Mouse (Mus musculus) CH12.LX (cell line): ENCODE data around the gene Prkch. TPM values are rescaled to one million over a fixed set of nuclear protein-coding genes. Genes with fewer than 3 reads are reported as not detected.

Experiments used
- DNase-seq: peaks from one replicate; pipeline ENCODE4 v3.0.0-alpha.2; 2013; ENCODE audit errors: extremely low read depth
- H3K27ac ChIP-seq: 2 replicates; pipeline ENCODE4 v1.5.1; 2012; ENCODE audit warnings: low read depth, mild to moderate bottlenecking, control low read depth, moderate library complexity; ENCODE audit not compliant: insufficient read depth
- H3K27me3 ChIP-seq: replicated peaks from 2 replicates; pipeline ENCODE3; 2012; ENCODE audit warnings: inconsistent platforms
- H3K36me3 ChIP-seq, 2 experiments: replicated peaks in 1 of 2; 2 replicates each; pipeline versions ENCODE3 to v1.6.1; 2012; ENCODE audit warnings: inconsistent platforms in 1 of 2, low read length in 1 of 2, mild to moderate bottlenecking in 1 of 2, mixed read lengths in 1 of 2, moderate library complexity in 1 of 2; ENCODE audit not compliant: control insufficient read depth in 1 of 2, insufficient read depth in 1 of 2
- H3K4me1 ChIP-seq, 2 experiments: 2 replicates each; pipeline ENCODE4 v1.6.1; 2012; ENCODE audit warnings: inconsistent platforms in 1 of 2, moderate library complexity in 1 of 2; ENCODE audit not compliant: insufficient read depth in 2 of 2, control insufficient read depth in 1 of 2
- H3K4me2 ChIP-seq: 2 replicates; pipeline ENCODE4 v1.6.1; 2012; ENCODE audit warnings: low read depth, mild to moderate bottlenecking, control low read depth; ENCODE audit not compliant: poor library complexity, insufficient read depth, severe bottlenecking
- H3K4me3 ChIP-seq, 3 experiments: fragments of 150-350 bp in 1 of 3; sonication (generic) in 1 of 3; replicated peaks in 1 of 3; 2 replicates each; pipeline versions ENCODE3 to v1.5.1; 2011 to 2012; ENCODE audit warnings: low read depth in 2 of 3, low read length in 2 of 3, mild to moderate bottlenecking in 2 of 3, moderate library complexity in 2 of 3, control low read depth in 1 of 3, improper control_type of control experiment in 1 of 3, inconsistent platforms in 1 of 3, mixed read lengths in 1 of 3; ENCODE audit not compliant: poor library complexity in 1 of 3
- H3K79me2 ChIP-seq: replicated peaks from 2 replicates; pipeline ENCODE4 v1.6.1; 2012; ENCODE audit warnings: mild to moderate bottlenecking, moderate library complexity; ENCODE audit not compliant: control insufficient read depth, poor library complexity, insufficient read depth, severe bottlenecking; ENCODE audit errors: extremely low read depth
- H3K9ac ChIP-seq: 2 replicates; pipeline ENCODE4 v1.6.1; 2012; ENCODE audit warnings: low read depth, mild to moderate bottlenecking, control low read depth, moderate library complexity; ENCODE audit not compliant: insufficient read depth
- H3K9me3 ChIP-seq: replicated peaks from 2 replicates; pipeline ENCODE3; 2012; ENCODE audit warnings: low read length, inconsistent platforms, mixed read lengths
- CHD1 ChIP-seq: IDR thresholded peaks from 2 replicates; pipeline ENCODE4 v1.6.1; 2012; ENCODE audit warnings: low read depth, low read length, improper control_type of control experiment, inconsistent platforms
- ELF1 ChIP-seq: IDR thresholded peaks from 2 replicates; pipeline ENCODE4 v1.6.1; 2014; ENCODE audit warnings: low read depth, mild to moderate bottlenecking, inconsistent platforms, low read length, improper control_type of control experiment
- EP300 ChIP-seq: IDR thresholded peaks from 2 replicates; pipeline ENCODE4 v1.6.1; 2011; ENCODE audit warnings: low read length, improper control_type of control experiment
- ETS1 ChIP-seq: conservative IDR thresholded peaks from 2 replicates; pipeline ENCODE4 v1.6.1; 2012; ENCODE audit warnings: low read depth, mild to moderate bottlenecking, inconsistent platforms, low read length, improper control_type of control experiment, moderate library complexity
- GABPA ChIP-seq: IDR thresholded peaks from 2 replicates; pipeline ENCODE4 v1.6.1; 2012; ENCODE audit warnings: low read depth, low read length, improper control_type of control experiment, inconsistent platforms; ENCODE audit not compliant: insufficient replicate concordance
- HCFC1 ChIP-seq: IDR thresholded peaks from 2 replicates; pipeline ENCODE4 v1.6.1; 2012; ENCODE audit warnings: low read depth, mild to moderate bottlenecking, inconsistent platforms, low read length, improper control_type of control experiment
- IRF4 ChIP-seq: IDR thresholded peaks from 2 replicates; pipeline ENCODE4 v1.6.1; 2014; ENCODE audit warnings: low read depth, mild to moderate bottlenecking, inconsistent platforms, low read length, improper control_type of control experiment
- JUND ChIP-seq: conservative IDR thresholded peaks from 2 replicates; pipeline ENCODE4 v1.6.1; 2011; ENCODE audit warnings: low read depth, low read length, improper control_type of control experiment
- MAFK ChIP-seq: IDR thresholded peaks from 2 replicates; pipeline ENCODE4 v1.6.1; 2011; ENCODE audit warnings: low read length, improper control_type of control experiment; ENCODE audit not compliant: insufficient replicate concordance
- MAX ChIP-seq: IDR thresholded peaks from 2 replicates; pipeline ENCODE4 v1.6.1; 2011; ENCODE audit warnings: low read length, improper control_type of control experiment
- MAZ ChIP-seq: IDR thresholded peaks from 2 replicates; pipeline ENCODE4 v1.6.1; 2012; ENCODE audit warnings: low read depth, mild to moderate bottlenecking, inconsistent platforms, low read length, improper control_type of control experiment, moderate library complexity
- MXI1 ChIP-seq: IDR thresholded peaks from 2 replicates; pipeline ENCODE4 v1.6.1; 2011; ENCODE audit warnings: mild to moderate bottlenecking, low read depth, low read length, improper control_type of control experiment
- MYC ChIP-seq: IDR thresholded peaks from 2 replicates; pipeline ENCODE4 v1.6.1; 2011; ENCODE audit warnings: low read depth, mild to moderate bottlenecking, improper control_type of control experiment, low read length
- NELFE ChIP-seq: IDR thresholded peaks from 2 replicates; pipeline ENCODE4 v1.6.1; 2011; ENCODE audit warnings: low read depth, low read length, improper control_type of control experiment
- POLR2A ChIP-seq: IDR thresholded peaks from 2 replicates; pipeline ENCODE4 v1.6.1; 2011; ENCODE audit warnings: low read depth, mild to moderate bottlenecking, improper control_type of control experiment, low read length
- RCOR1 ChIP-seq: conservative IDR thresholded peaks from 2 replicates; pipeline ENCODE4 v1.6.1; 2012; ENCODE audit warnings: low read depth, mild to moderate bottlenecking, inconsistent platforms, low read length, improper control_type of control experiment
- TBP ChIP-seq: conservative IDR thresholded peaks from 2 replicates; pipeline ENCODE4 v1.6.1; 2011; ENCODE audit warnings: low read depth, low read length, improper control_type of control experiment
- TCF12 ChIP-seq: IDR thresholded peaks from 2 replicates; pipeline ENCODE4 v1.6.1; 2014; ENCODE audit warnings: low read depth, mild to moderate bottlenecking, inconsistent platforms, low read length, improper control_type of control experiment
- UBTF ChIP-seq: IDR thresholded peaks from 2 replicates; pipeline ENCODE4 v1.6.1; 2012; ENCODE audit warnings: low read depth, mild to moderate bottlenecking, inconsistent platforms, low read length, improper control_type of control experiment, moderate library complexity
- USF1 ChIP-seq: IDR thresholded peaks from 2 replicates; pipeline ENCODE4 v1.6.1; 2014; ENCODE audit warnings: low read depth, mild to moderate bottlenecking, inconsistent platforms, low read length, improper control_type of control experiment
- USF2 ChIP-seq: conservative IDR thresholded peaks from 2 replicates; pipeline ENCODE4 v1.6.1; 2011; ENCODE audit warnings: low read depth, low read length, improper control_type of control experiment
- ZKSCAN1 ChIP-seq: IDR thresholded peaks from 2 replicates; pipeline ENCODE4 v1.6.1; 2012; ENCODE audit warnings: low read depth, inconsistent platforms, low read length, improper control_type of control experiment, borderline replicate concordance
- dilution Hi-C: fragments of 300-500 bp; cut with MboI; formaldehyde crosslinking; loops from 2 replicates; pipeline ENCODE4 v1.14.3; 2020; ENCODE audit warnings: low sequenced_read_pairs; ENCODE audit not compliant: extremely low pct_unique_long_range_greater_than_20kb, extremely low pct_ligation_motif_present
- in situ Hi-C: fragments of 300-500 bp; cut with MboI; formaldehyde crosslinking; loops from 3 replicates; pipeline ENCODE4 v1.14.3; 2019; ENCODE audit warnings: low sequenced_read_pairs, low pct_ligation_motif_present, low pct_unique_long_range_greater_than_20kb, mixed read lengths
- polyA plus RNA-seq: library from polyadenylated mRNA; unstranded; fragments of >175 nt; gene quantifications from 2 replicates; pipeline ENCODE4 v1.2.1, GENCODE M21; 2012; ENCODE audit warnings: low read depth; ENCODE audit not compliant: insufficient read length
- total RNA-seq, 2 experiments: library from RNA; depleted of rRNA; stranded (reverse); fragments of 300-350 nt in 1 of 2; fragments of >200 nt in 1 of 2; gene quantifications; 2 replicates each; pipeline ENCODE4 v1.2.3; 2012 to 2014

The Prkch gene
- total and polyA plus RNA-seq, 3 experiments: 0.76 to 2.3 (median 1.8) TPM

GRCm38 (mm10) chr12:73732862-73733261 lies 148.3 kb downstream of the Prkch start:
- H3K4me1 ChIP-seq: peaks cover 0 to 11% of the 10 kb centered on the region in 2 experiments; a peak in 3 of 4 replicates
- TF ChIP-seq NELFE: no peak
- TF ChIP-seq IRF4: no peak
- no peak for TF ChIP-seq JUND
- no peak for TF ChIP-seq ZKSCAN1
- no peak for TF ChIP-seq HCFC1
- no peak for TF ChIP-seq USF2
- TF ChIP-seq UBTF: no peak
- TF ChIP-seq TBP: no peak
- no peak for TF ChIP-seq EP300
- H3K27me3 ChIP-seq: no peaks in the 10 kb centered on the region
- no peak for DNase-seq
- no peaks in the 10 kb centered on the region for H3K9me3 ChIP-seq
- no peak overlapping the region for H3K4me2 ChIP-seq
- dilution Hi-C loops: no loop called here
- in situ Hi-C loops: no loop called here
- no peaks in the 10 kb centered on the region for H3K36me3 ChIP-seq
- H3K4me3 ChIP-seq: no peak overlapping the region
- H3K27ac ChIP-seq: no peak overlapping the region
- H3K9ac ChIP-seq: no peak overlapping the region
- H3K79me2 ChIP-seq: no peaks in the 10 kb centered on the region

DNA sequence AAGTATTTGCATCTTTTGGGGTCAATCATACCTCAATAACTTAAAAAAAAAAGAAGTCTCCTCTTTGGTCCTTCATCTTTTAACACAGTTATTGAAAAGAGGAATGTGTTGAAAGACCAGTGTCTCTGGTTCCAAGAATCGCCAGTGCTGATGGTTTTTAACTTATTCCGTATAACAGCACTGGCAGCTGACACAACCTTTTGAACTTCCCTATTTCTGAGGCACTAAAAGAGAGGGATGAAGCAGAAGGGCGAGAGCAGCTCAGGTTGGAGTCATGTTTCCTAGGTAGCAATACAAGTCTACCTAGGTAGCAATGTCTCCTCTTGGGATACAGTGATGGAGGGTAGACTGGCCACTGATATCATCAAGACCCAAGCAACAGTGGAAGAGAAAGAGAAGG lies 152.3 kb downstream of the Prkch start:
- in situ Hi-C loops: no loop called here
- DNase-seq: no peak
- no peaks in the 10 kb centered on the region for H3K79me2 ChIP-seq
- no peak for TF ChIP-seq ETS1
- TF ChIP-seq MYC: no peak
- TF ChIP-seq GABPA: no peak
- no peak for TF ChIP-seq JUND
- no peak for TF ChIP-seq CHD1
- no peak for TF ChIP-seq MAZ
- no peak for TF ChIP-seq ELF1
- TF ChIP-seq POLR2A: no peak
- no peak for TF ChIP-seq USF1
- no peak for TF ChIP-seq MAFK
- TF ChIP-seq MAX: no peak
- TF ChIP-seq MXI1: no peak
- TF ChIP-seq RCOR1: no peak
- TF ChIP-seq ZKSCAN1: no peak
- no peak for TF ChIP-seq TCF12
- TF ChIP-seq, all 38 proteins: peak for 0
- H3K36me3 ChIP-seq: no peaks in the 10 kb centered on the region
- H3K4me3 ChIP-seq: no peak overlapping the region
- H3K4me1 ChIP-seq: peaks cover 0 to 8% of the 10 kb centered on the region in 2 experiments; a peak in 1 of 4 replicates
- H3K4me2 ChIP-seq: no peak overlapping the region
- H3K9ac ChIP-seq: no peak overlapping the region
- no peaks in the 10 kb centered on the region for H3K27me3 ChIP-seq
- H3K9me3 ChIP-seq: no peaks in the 10 kb centered on the region
- dilution Hi-C loops: no loop called here
- no peak overlapping the region for H3K27ac ChIP-seq
